Mouse (Mus musculus) B cell, adult 2 months (primary cell): ENCODE results near the gene Taar2.

ENCODE experiments used
- DNase-seq, 2 experiments: peaks; one replicate each; pipeline ENCODE4 v3.0.0; 2022

Taar2 gene

GRCm38 (mm10) chr10:23938312-23938711, at the start of gene Taar2:
Gene Taar2, plus strand, starts transcription at chr10:23938572.
- DNase-seq: no peak

GRCm38 (mm10) chr10:23892987-23893386, 45.4 kb upstream of the Taar2 start:
- DNase-seq: no peak

GRCm38 (mm10) chr10:23894601-23895349, 43.6 kb upstream of the Taar2 start, which contains the start of gene Vnn1:
Gene Vnn1, plus strand, starts transcription at chr10:23894688.
- DNase-seq: no peak

GRCm38 (mm10) chr10:23895376-23895775, 43.0 kb upstream of the Taar2 start:
- DNase-seq: no peak

- no peak for DNase-seq
Measured at GRCm38 (mm10) chr10:23901119-23901518, 37.3 kb upstream of the Taar2 start.

GRCm38 (mm10) chr10:23905661-23906060, 32.7 kb upstream of the Taar2 start:
- no peak for DNase-seq

GRCm38 (mm10) chr10:23920056-23920455, 18.3 kb upstream of the Taar2 start, which contains the start of gene Taar1:
Gene Taar1, plus strand, starts transcription at chr10:23920356.
- DNase-seq: no peak

GRCm38 (mm10) chr10:23922468-23922867, 15.9 kb upstream of the Taar2 start:
- DNase-seq: no peak

GRCm38 (mm10) chr10:23923941-23924340, 14.4 kb upstream of the Taar2 start:
- DNase-seq: no peak

- no peak for DNase-seq
Measured at GRCm38 (mm10) chr10:23937613-23938012, 759 bp upstream of the Taar2 start.

- DNase-seq: peak; percentile 15 to 24
Measured at GRCm38 (mm10) chr10:23942465-23942864, 4.1 kb downstream of the Taar2 start.

- no peak for DNase-seq
Measured at GRCm38 (mm10) chr10:23948026-23948425, 9.7 kb downstream of the Taar2 start.

GRCm38 (mm10) chr10:23949508-23950005, 11.2 kb downstream of the Taar2 start, which contains the start of gene Taar3:
Gene Taar3, plus strand, starts transcription at chr10:23949558.
- DNase-seq: no peak

- DNase-seq: no peak
Measured at GRCm38 (mm10) chr10:23951714-23952113, 13.3 kb downstream of the Taar2 start.

- no peak for DNase-seq
Measured at GRCm38 (mm10) chr10:23959071-23959470, 20.7 kb downstream of the Taar2 start.

- DNase-seq: no peak
Measured at GRCm38 (mm10) chr10:23960444-23960915, 22.1 kb downstream of the Taar2 start, which contains the start of gene Taar4. Gene Taar4, plus strand, starts transcription at chr10:23960494.

- no peak for DNase-seq
Measured at GRCm38 (mm10) chr10:23963444-23963843, 25.1 kb downstream of the Taar2 start.

GRCm38 (mm10) chr10:23964921-23965610, 26.7 kb downstream of the Taar2 start:
- DNase-seq: no peak

GRCm38 (mm10) chr10:23970656-23971165, 32.3 kb downstream of the Taar2 start, which contains the start of gene Taar5:
Gene Taar5, plus strand, starts transcription at chr10:23970706.
- DNase-seq: no peak

GRCm38 (mm10) chr10:23971256-23971655, 32.9 kb downstream of the Taar2 start:
- no peak for DNase-seq

GRCm38 (mm10) chr10:23977958-23978357, 39.6 kb downstream of the Taar2 start:
- DNase-seq: no peak

GRCm38 (mm10) chr10:23978901-23979705, 40.7 kb downstream of the Taar2 start:
- DNase-seq: peak; percentile 41 to 42
